Comparison of ENCODE assay signal across 27 mouse cellular contexts in the genomic region with DNA sequence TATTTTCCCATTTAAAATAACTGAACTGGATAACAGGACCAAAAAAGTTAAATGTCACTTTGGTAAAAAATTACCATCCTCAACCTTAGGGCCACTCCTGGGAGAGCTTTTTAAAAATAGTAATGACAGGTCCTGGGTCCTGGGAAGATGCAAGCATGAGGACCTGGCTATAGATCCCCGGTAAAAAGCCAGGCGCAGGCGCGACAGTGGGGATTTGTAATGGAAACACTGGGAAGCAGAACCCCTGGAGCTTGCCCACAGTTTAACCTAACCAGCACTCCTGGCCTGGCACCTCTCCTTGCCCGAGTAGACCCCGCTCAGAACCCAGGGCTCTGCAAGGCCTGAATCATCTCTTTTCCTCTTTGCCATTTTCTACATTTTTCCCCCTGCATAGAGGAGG. TPM values are rescaled to one million over a fixed set of nuclear protein-coding genes. Genes with fewer than 3 reads are reported as not detected.
"Had no signal": no experiment of that assay in that cellular context is flagged by ENCODE, and none has a peak within 500 bp of the region (broad histone marks: within the 10 kb centered on the region; RNA-seq: fewer than 3 reads in every experiment).

No protein-coding gene starts in this region.

- H3K27ac ChIP-seq: limb, embryonic 12.5 days; limb, embryonic 15.5 days; liver, embryonic 14.5 days; macrophage; midbrain, embryonic 13.5 days; neural tube, embryonic 12.5 days; stomach, embryonic 15.5 days had no signal

- H3K9me3 ChIP-seq: limb, embryonic 12.5 days; limb, embryonic 15.5 days; midbrain, embryonic 13.5 days; neural tube, embryonic 12.5 days; stomach, embryonic 15.5 days had no signal

- H3K9ac ChIP-seq: limb, embryonic 12.5 days; limb, embryonic 15.5 days; liver, embryonic 14.5 days; liver, postnatal 0 days; lung, embryonic 14.5 days; midbrain, embryonic 13.5 days; neural tube, embryonic 12.5 days; stomach, embryonic 15.5 days had no signal

- H3K4me2 ChIP-seq: limb, embryonic 12.5 days; limb, embryonic 15.5 days; liver, embryonic 11.5 days; lung, embryonic 14.5 days; midbrain, embryonic 13.5 days; neural tube, embryonic 12.5 days; stomach, embryonic 15.5 days had no signal

- H3K36me3 ChIP-seq: limb, embryonic 12.5 days; limb, embryonic 15.5 days; midbrain, embryonic 13.5 days; neural tube, embryonic 12.5 days; stomach, embryonic 15.5 days had no signal

- ATAC-seq: liver, postnatal 0 days; lung, postnatal 0 days; midbrain, embryonic 13.5 days had no signal

- H3K4me1 ChIP-seq: limb, embryonic 12.5 days; limb, embryonic 15.5 days; midbrain, embryonic 13.5 days; stomach, embryonic 15.5 days had no signal

- H3K4me3 ChIP-seq: limb, embryonic 12.5 days; limb, embryonic 15.5 days; midbrain, embryonic 13.5 days; neural tube, embryonic 12.5 days; stomach, embryonic 15.5 days had no signal

- DNase-seq: kidney, adult 18-20 months; kidney, adult 9 months; kidney, postnatal 14 days; kidney, postnatal 4 days; liver, postnatal 0 days; lung, embryonic 14.5 days; retina, postnatal 1 day; right cerebral cortex, postnatal 25 days; spleen, adult 18-20 months; thymus, postnatal 25 days had no signal

RNA-seq across cellular contexts. Expression of gene Hoxb13, which starts 19.2 kb away (rescaled TPM):
- total RNA-seq: layer of hippocampus, adult 18-20 months; layer of hippocampus, postnatal 14 days; left cerebral cortex, adult 8-10 months; left cerebral cortex, postnatal 14 days; megakaryocyte, adult 5-6 weeks; midbrain, postnatal 0 days; neutrophil, adult 5-6 weeks had no signal
- polyA plus RNA-seq: kidney, embryonic 16.5 days; limb, embryonic 12.5 days; limb, embryonic 15.5 days; liver, embryonic 11.5 days; liver, embryonic 14.5 days; liver, postnatal 0 days; lung, embryonic 14.5 days; lung, postnatal 0 days; macrophage; midbrain, embryonic 13.5 days; midbrain, postnatal 0 days; stomach, embryonic 15.5 days had no signal

RNA-seq across cellular contexts. Expression of gene Ttll6, which starts 41.3 kb away (rescaled TPM):
- total RNA-seq: megakaryocyte, adult 5-6 weeks; neutrophil, adult 5-6 weeks had no signal
- polyA plus RNA-seq: kidney, embryonic 16.5 days; limb, embryonic 12.5 days; limb, embryonic 15.5 days; liver, embryonic 11.5 days; liver, embryonic 14.5 days; liver, postnatal 0 days; macrophage; neural tube, embryonic 12.5 days had no signal
